Mouse (Mus musculus) forebrain, embryonic 13.5 days (tissue): Measurements from ENCODE around the gene Vsig8. TPM values are rescaled to one million over a fixed set of nuclear protein-coding genes. Genes with fewer than 3 reads are reported as not detected.

Experiments used
- ATAC-seq: fragments of 200-750 bp; cut with Nextera tagmentation; 2 replicates; pipeline ENCODE4 v1.8.0; 2017
- H3K27ac ChIP-seq: fragments of 300-500 bp; sonication (generic); 2 replicates; pipeline ENCODE4 v1.5.1; 2015; ENCODE audit warnings: inconsistent platforms, mild to moderate bottlenecking, moderate library complexity
- H3K27me3 ChIP-seq: fragments of 300-500 bp; sonication (generic); 2 replicates; pipeline ENCODE4 v1.6.1; 2015; ENCODE audit warnings: mild to moderate bottlenecking, inconsistent platforms
- H3K36me3 ChIP-seq: fragments of 300-500 bp; sonication (generic); 2 replicates; pipeline ENCODE4 v1.6.1; 2015; ENCODE audit warnings: mild to moderate bottlenecking, inconsistent platforms; ENCODE audit not compliant: poor library complexity, severe bottlenecking
- H3K4me1 ChIP-seq: fragments of 300-500 bp; sonication (generic); 2 replicates; pipeline ENCODE4 v1.6.1; 2015; ENCODE audit warnings: inconsistent platforms
- H3K4me2 ChIP-seq: fragments of 300-500 bp; sonication (generic); 2 replicates; pipeline ENCODE4 v1.6.1; 2015; ENCODE audit warnings: inconsistent platforms, mild to moderate bottlenecking, moderate library complexity
- H3K4me3 ChIP-seq: fragments of 300-500 bp; sonication (generic); 2 replicates; pipeline ENCODE4 v1.5.1; 2015; ENCODE audit warnings: mild to moderate bottlenecking, inconsistent platforms
- H3K9ac ChIP-seq: fragments of 300-500 bp; sonication (generic); 2 replicates; pipeline ENCODE4 v1.6.1; 2015; ENCODE audit warnings: mild to moderate bottlenecking, inconsistent platforms
- H3K9me3 ChIP-seq: fragments of 300-500 bp; sonication (generic); replicated peaks from 2 replicates; pipeline ENCODE4 v1.6.1; 2016; ENCODE audit warnings: inconsistent platforms
- WGBS: fragments of 180-500 bp; shearing (Covaris S2); methylation state at CpG from one replicate; pipeline ENCODE4 v1.1.7; 2015; 5-methylcytosine and 5-hydroxymethylcytosine counted together
- polyA plus RNA-seq: library from polyadenylated mRNA; unstranded; fragments of >200 nt; fragmentation: Nextera tagmentation; extraction: Ambion mirVana; gene quantifications from 2 replicates; pipeline ENCODE4 v1.2.1, GENCODE M21; 2015

Vsig8 gene
- 0.11 and 0.14 TPM in 2 replicates for polyA plus RNA-seq

DNA sequence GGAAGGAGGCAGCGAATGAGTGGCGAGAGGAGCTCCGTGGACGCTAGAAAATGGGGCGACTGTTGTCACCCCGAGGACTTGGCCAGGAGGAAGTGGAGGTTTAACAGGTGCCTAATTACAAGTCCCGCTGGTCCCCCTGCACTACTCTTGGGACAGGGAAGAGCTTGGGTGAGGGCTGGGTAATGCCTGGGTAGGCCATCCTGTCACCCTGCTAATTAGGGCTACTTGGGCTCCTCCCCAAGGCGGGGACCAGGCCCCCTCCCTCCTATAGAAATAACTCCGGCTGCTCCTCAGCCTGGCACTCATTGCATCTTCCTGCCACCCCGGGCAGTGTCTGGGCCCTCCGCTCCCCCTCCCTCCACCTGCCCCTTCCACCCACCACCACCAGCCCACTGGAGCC is at the start of gene Vsig8:
Gene Vsig8 (plus strand): TSS at position 301 of the 400 bp plus-strand sequence.
- peaks cover 6% of the 10 kb centered on the region for H3K4me1 ChIP-seq
- H3K4me3 ChIP-seq: no peak within 1 kb of the TSS
- no peaks in the 10 kb centered on the region for H3K36me3 ChIP-seq
- no peak within 1 kb of the TSS for H3K9ac ChIP-seq
- no peak within 1 kb of the TSS for H3K27ac ChIP-seq
- H3K27me3 ChIP-seq: peaks cover 11% of the 10 kb centered on the region
- ATAC-seq: no peak
- no peak within 1 kb of the TSS for H3K4me2 ChIP-seq
- no peaks in the 10 kb centered on the region for H3K9me3 ChIP-seq
- 76% methylated on average over 11 of the region's 11 CpGs for WGBS

DNA sequence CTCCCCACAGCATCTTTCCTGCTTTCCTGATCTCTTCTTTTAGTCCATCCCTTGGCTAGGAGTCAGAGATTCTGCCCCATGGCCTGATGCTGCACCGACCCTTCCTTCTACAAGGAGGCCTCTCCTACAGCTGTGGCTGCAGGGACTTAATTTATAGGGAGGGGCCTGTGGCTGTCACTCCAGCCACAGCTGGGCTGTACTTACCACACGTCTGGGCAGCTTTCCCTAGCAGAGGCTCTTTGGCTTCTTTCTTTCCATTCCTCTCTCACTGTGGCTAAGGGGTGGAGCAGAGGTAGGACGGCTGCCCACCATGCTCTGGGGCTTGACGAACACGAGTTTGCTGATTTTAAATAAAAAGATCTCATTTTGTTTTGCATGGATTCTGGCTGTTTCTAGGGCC is 48.7 kb upstream of the Vsig8 start:
- Histone ChIP-seq H3K4me2 (no peak overlapping the region), H3K27me3 (peaks cover 7% of the 10 kb centered on the region; the same call in 1 of the 2 replicates)
- WGBS: 68% methylated on average over 5 of the region's 5 CpGs

DNA sequence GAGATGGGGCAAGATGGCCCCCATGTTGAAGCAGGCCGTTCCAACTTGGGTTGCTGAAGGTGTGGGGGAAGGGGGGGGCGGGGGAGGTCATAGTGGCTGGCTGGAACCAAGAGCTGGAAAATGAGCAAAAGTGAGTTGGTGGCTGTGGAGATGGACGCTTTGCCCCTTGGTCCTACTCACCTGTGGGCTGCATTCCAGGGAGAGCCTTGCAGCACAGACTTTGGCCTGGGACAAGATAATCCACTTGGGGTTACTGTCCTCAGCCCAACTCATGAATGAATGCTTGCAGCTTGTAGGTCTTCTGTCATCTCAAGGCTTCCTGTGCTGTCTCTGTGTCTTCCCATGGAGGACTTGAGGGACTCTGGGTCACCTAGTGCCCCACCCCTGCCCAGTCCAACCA is 48.0 kb upstream of the Vsig8 start:
- Histone ChIP-seq H3K36me3 (no peaks in the 10 kb centered on the region), H3K27me3 (0 out of 2 replicates have a peak, but pooled peaks cover under 1% of the 10 kb centered on the region), H3K4me2 (no peak overlapping the region), H3K9ac (no peak overlapping the region), H3K9me3 (no peaks in the 10 kb centered on the region), H3K4me3 (no peak overlapping the region), H3K27ac (no peak overlapping the region), H3K4me1 (peaks cover 25% of the 10 kb centered on the region)
- ATAC-seq: no peak
- 92% methylated on average over 3 of the region's 3 CpGs for WGBS

More for the DNA sequence above, 48.7 kb upstream of the Vsig8 start:
- Histone ChIP-seq H3K4me3 (no peak overlapping the region), H3K9me3 (no peaks in the 10 kb centered on the region), H3K36me3 (no peaks in the 10 kb centered on the region), H3K27ac (no peak overlapping the region), H3K4me1 (peaks cover 32% of the 10 kb centered on the region), H3K9ac (no peak overlapping the region)
- ATAC-seq: no peak

GRCm38 (mm10) chr1:172508172-172508571 is 47.6 kb upstream of the Vsig8 start:
- H3K9ac ChIP-seq: no peak overlapping the region
- no peaks in the 10 kb centered on the region for H3K27me3 ChIP-seq
- H3K4me3 ChIP-seq: no peak overlapping the region
- no peaks in the 10 kb centered on the region for H3K36me3 ChIP-seq
- no peak overlapping the region for H3K4me2 ChIP-seq
- H3K4me1 ChIP-seq: peaks cover 21% of the 10 kb centered on the region
- ATAC-seq: no peak
- no peak overlapping the region for H3K27ac ChIP-seq
- 46% methylated on average over 2 of the region's 2 CpGs for WGBS
- H3K9me3 ChIP-seq: no peaks in the 10 kb centered on the region

- H3K27ac ChIP-seq: no peak overlapping the region
- H3K27me3 ChIP-seq: no peaks in the 10 kb centered on the region
- H3K36me3 ChIP-seq: no peaks in the 10 kb centered on the region
- peaks cover 12% of the 10 kb centered on the region for H3K4me1 ChIP-seq
- ATAC-seq: no peak
- H3K9me3 ChIP-seq: no peaks in the 10 kb centered on the region
- WGBS: 83% methylated on average over 5 of the region's 5 CpGs
- no peak overlapping the region for H3K4me3 ChIP-seq
- no peak overlapping the region for H3K4me2 ChIP-seq
- H3K9ac ChIP-seq: no peak overlapping the region
These were observed 46.5 kb upstream of the Vsig8 start for GRCm38 (mm10) chr1:172509235-172509634.

DNA sequence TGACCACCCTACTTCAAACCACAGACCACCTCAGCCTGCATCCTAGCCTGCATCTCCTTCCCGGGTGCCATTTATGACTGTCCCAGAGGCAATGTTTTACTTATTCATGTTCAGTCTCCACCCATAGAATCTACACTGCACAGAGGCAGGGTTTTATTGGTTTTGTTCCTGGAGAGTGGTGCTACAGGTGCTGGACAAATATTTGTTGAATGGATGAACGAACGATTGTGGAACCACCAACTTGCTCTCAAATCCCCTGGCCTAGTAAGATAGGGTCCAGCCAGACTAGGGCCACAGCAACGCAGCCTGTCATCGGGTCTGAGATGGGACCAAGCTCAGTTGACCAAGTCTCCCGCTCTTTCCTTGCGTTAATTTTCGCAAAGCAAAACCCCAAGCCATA is 45.8 kb upstream of the Vsig8 start:
- H3K9ac ChIP-seq: no peak overlapping the region
- H3K36me3 ChIP-seq: no peaks in the 10 kb centered on the region
- H3K9me3 ChIP-seq: no peaks in the 10 kb centered on the region
- no peak overlapping the region for H3K4me3 ChIP-seq
- H3K27ac ChIP-seq: no peak overlapping the region
- no peak overlapping the region for H3K4me2 ChIP-seq
- 53% methylated on average over 8 of the region's 8 CpGs for WGBS
- no peaks in the 10 kb centered on the region for H3K27me3 ChIP-seq
- H3K4me1 ChIP-seq: peaks cover 5% of the 10 kb centered on the region
- no peak for ATAC-seq

- Histone ChIP-seq H3K4me1 (peaks cover 5% of the 10 kb centered on the region), H3K9me3 (no peaks in the 10 kb centered on the region), H3K36me3 (no peaks in the 10 kb centered on the region), H3K4me2 (no peak overlapping the region), H3K9ac (no peak overlapping the region), H3K27me3 (no peaks in the 10 kb centered on the region), H3K4me3 (no peak overlapping the region), H3K27ac (no peak overlapping the region)
- ATAC-seq: no peak; the same call in 1 of the 2 replicates
- WGBS: 21% methylated on average over 13 of the region's 13 CpGs
These were observed 45.2 kb upstream of the Vsig8 start for GRCm38 (mm10) chr1:172510421-172510972.

DNA sequence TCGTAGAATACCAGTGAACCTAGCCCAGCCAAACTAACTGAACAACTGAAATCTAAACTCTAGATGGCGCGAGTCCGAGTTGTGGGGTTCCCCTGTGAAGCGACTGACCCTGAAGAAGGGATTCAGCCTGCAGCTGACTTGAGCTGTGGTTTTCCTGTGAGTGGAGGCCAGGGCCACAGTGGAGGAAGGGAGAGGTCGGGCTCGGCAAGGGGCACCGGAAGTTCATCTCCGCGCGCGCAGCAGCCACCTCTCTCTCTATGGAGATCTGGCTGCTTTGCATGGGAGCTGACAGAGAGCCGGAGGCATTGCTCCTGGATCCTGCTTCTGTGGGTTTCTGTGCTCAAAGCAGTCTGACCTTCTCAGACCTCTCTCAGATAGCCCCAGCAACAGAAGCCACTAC is 42.8 kb upstream of the Vsig8 start:
- H3K36me3 ChIP-seq: no peaks in the 10 kb centered on the region
- H3K4me1 ChIP-seq: peaks cover 5% of the 10 kb centered on the region
- H3K27me3 ChIP-seq: no peaks in the 10 kb centered on the region
- H3K9me3 ChIP-seq: peaks cover 7% of the 10 kb centered on the region
- H3K27ac ChIP-seq: no peak overlapping the region
- peak overlapping the region; percentile 21; the same call in 1 of the 2 replicates for H3K4me2 ChIP-seq
- no peak for ATAC-seq
- 38% methylated on average over 13 of the region's 13 CpGs for WGBS
- H3K4me3 ChIP-seq: no peak overlapping the region
- no peak overlapping the region for H3K9ac ChIP-seq

- no peak overlapping the region for H3K9ac ChIP-seq
- no peaks in the 10 kb centered on the region for H3K36me3 ChIP-seq
- H3K4me3 ChIP-seq: no peak overlapping the region
- H3K4me1 ChIP-seq: peaks cover 5% of the 10 kb centered on the region
- ATAC-seq: no peak
- 89% methylated on average over 17 of the region's 17 CpGs for WGBS
- H3K9me3 ChIP-seq: peaks cover 7% of the 10 kb centered on the region
- H3K4me2 ChIP-seq: no peak overlapping the region
- no peak overlapping the region for H3K27ac ChIP-seq
- H3K27me3 ChIP-seq: no peaks in the 10 kb centered on the region
These were observed 42.1 kb upstream of the Vsig8 start for GRCm38 (mm10) chr1:172513525-172514212.

DNA sequence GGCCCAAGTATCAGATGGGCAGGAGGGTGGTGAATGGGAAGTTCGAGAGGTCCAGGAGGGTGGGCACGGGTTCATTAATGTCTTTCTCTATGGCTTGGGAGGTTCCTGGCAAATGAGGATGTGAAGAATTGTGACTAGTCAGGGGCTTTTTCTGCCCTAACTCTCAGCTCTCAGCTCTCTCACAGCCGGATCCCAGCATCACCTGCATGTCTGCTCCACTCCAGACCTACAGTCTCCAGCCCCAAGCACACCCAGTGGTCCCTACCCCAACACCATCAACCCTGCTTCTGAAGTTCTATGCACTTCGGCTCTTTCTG is 41.6 kb upstream of the Vsig8 start:
- no peak overlapping the region for H3K9ac ChIP-seq
- no peaks in the 10 kb centered on the region for H3K27me3 ChIP-seq
- 85% methylated on average over 4 of the region's 4 CpGs for WGBS
- ATAC-seq: no peak
- H3K9me3 ChIP-seq: peaks cover 7% of the 10 kb centered on the region
- no peaks in the 10 kb centered on the region for H3K36me3 ChIP-seq
- no peak overlapping the region for H3K4me2 ChIP-seq
- no peak overlapping the region for H3K4me3 ChIP-seq
- H3K27ac ChIP-seq: no peak overlapping the region
- H3K4me1 ChIP-seq: peaks cover 5% of the 10 kb centered on the region

DNA sequence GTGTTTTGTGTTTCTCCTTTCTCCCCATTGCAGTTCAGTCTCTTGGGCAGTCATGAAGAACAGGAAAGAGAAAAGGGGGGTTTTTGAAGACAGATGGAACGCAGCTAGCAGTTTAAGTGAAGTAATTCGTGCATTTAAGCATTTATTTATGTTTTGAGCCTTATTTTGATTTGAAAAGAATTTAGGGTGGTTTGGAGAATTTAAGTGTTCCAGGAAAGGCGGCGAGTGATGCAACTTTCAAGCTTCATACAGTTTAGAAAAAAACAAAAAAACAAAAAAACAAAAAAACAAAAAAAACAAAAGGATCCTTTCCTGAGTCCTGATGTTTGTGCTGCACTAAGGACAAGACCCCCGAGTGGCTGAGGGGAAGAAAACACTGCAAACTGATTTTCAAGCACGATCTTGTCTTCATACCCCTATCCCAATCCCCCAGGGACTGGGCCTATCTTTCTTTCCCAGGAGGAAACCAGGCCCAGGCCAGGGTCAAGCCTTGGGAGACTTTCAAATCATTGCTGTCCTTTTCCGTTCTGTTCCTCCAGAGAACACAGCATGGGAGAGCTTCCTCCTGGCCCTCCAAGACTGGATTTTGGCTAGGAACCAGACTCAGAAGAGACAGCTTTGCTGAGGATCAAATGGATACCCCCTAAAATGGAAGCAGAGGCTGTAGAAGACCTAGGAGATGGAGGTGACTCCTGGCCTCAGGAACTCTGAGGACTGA is 41.0 kb upstream of the Vsig8 start:
- Histone ChIP-seq H3K9ac (no peak overlapping the region), H3K4me1 (peaks cover 5% of the 10 kb centered on the region), H3K4me3 (no peak overlapping the region), H3K27me3 (no peaks in the 10 kb centered on the region), H3K27ac (no peak overlapping the region), H3K4me2 (no peak overlapping the region), H3K36me3 (no peaks in the 10 kb centered on the region), H3K9me3 (peaks cover 7% of the 10 kb centered on the region)
- ATAC-seq: no peak
- 84% methylated on average over 7 of the region's 7 CpGs for WGBS

- H3K36me3 ChIP-seq: no peaks in the 10 kb centered on the region
- H3K4me1 ChIP-seq: peaks cover 6% of the 10 kb centered on the region
- H3K27me3 ChIP-seq: no peaks in the 10 kb centered on the region
- H3K9me3 ChIP-seq: peaks cover 7% of the 10 kb centered on the region
- no peak overlapping the region for H3K4me3 ChIP-seq
- 76% methylated on average over 1 of the region's 1 CpGs for WGBS
- no peak for ATAC-seq
- H3K4me2 ChIP-seq: no peak overlapping the region
- no peak overlapping the region for H3K27ac ChIP-seq
- H3K9ac ChIP-seq: no peak overlapping the region
These were observed 40.3 kb upstream of the Vsig8 start for GRCm38 (mm10) chr1:172515396-172515795.
